Mouse (Mus musculus) stomach, embryonic 14.5 days (tissue): ENCODE results near the gene Cep112. TPM values are rescaled to one million over a fixed set of nuclear protein-coding genes. Genes with fewer than 3 reads are reported as not detected.

Source experiments
- polyA plus RNA-seq: library from polyadenylated mRNA; unstranded; fragments of >200 nt; fragmentation: Nextera tagmentation; extraction: Ambion mirVana; gene quantifications from 2 replicates; pipeline ENCODE4 v1.2.1, GENCODE M21; 2014

Gene Cep112
- polyA plus RNA-seq, 1 experiment from 2014 or later = 24.1 TPM

Other genes with a start within 250 kb of the Cep112 start
- gene Apoh, start 81.8 kb upstream of the Cep112 start, polyA plus RNA-seq = 0.28 and 0.69 TPM in 2 replicates
- 8.6 and 9.1 TPM in 2 replicates for gene Prkca, start 81.3 kb upstream of the Cep112 start, polyA plus RNA-seq